Mouse (Mus musculus): ENCODE data around the gene Mecom.

GRCm38 (mm10) chr3:30380273-30380672 lies 167.5 kb downstream of the Mecom start:
- TF ChIP-seq CTCF (IDR thresholded peaks at IDR 0.05), result no peak
- no peak for TF ChIP-seq EP300 (IDR thresholded peaks at IDR 0.05)
